Mouse (Mus musculus) midbrain, embryonic 11.5 days (tissue): Measurements from ENCODE around the gene Smim14. TPM values are rescaled to one million over a fixed set of nuclear protein-coding genes. Genes with fewer than 3 reads are reported as not detected.
"Not testable (repeated sequence)": the region's sequence is repeated elsewhere in the genome, so short reads cannot be mapped to it uniquely, and the experiment has no call there.

ENCODE experiments used
- ATAC-seq: fragments of 200-750 bp; cut with Nextera tagmentation; 2 replicates; pipeline ENCODE4 v1.8.0; 2017; ENCODE audit warnings: moderate TSS enrichment, moderate library complexity; ENCODE audit not compliant: low FRiP score
- DNase-seq: peaks from one replicate; pipeline ENCODE4 v3.0.0; 2015; ENCODE audit warnings: low spot score; ENCODE audit errors: missing footprints
- H3K27ac ChIP-seq: fragments of 300-500 bp; sonication (generic); 2 replicates; pipeline ENCODE4 v1.5.1; 2014; ENCODE audit warnings: low read depth, low read length
- H3K27me3 ChIP-seq: fragments of 300-500 bp; sonication (generic); 2 replicates; pipeline ENCODE4 v1.6.1; 2014; ENCODE audit warnings: mild to moderate bottlenecking, low read length, moderate library complexity, mixed read lengths; ENCODE audit not compliant: control insufficient read depth, insufficient read depth
- H3K36me3 ChIP-seq: fragments of 300-500 bp; sonication (generic); 2 replicates; pipeline ENCODE4 v1.6.1; 2014; ENCODE audit warnings: mild to moderate bottlenecking, low read length, moderate library complexity, mixed read lengths; ENCODE audit not compliant: control insufficient read depth, insufficient read depth
- H3K4me1 ChIP-seq: fragments of 300-500 bp; sonication (generic); 2 replicates; pipeline ENCODE4 v1.6.1; 2014; ENCODE audit warnings: low read length; ENCODE audit not compliant: control insufficient read depth, insufficient read depth
- H3K4me2 ChIP-seq: fragments of 300-500 bp; sonication (generic); 2 replicates; pipeline ENCODE4 v1.6.1; 2014; ENCODE audit warnings: mild to moderate bottlenecking, moderate library complexity
- H3K4me3 ChIP-seq: fragments of 300-500 bp; sonication (generic); 2 replicates; pipeline ENCODE4 v1.5.1; 2014; ENCODE audit warnings: low read depth, low read length
- H3K9ac ChIP-seq: fragments of 300-500 bp; sonication (generic); 2 replicates; pipeline ENCODE4 v1.6.1; 2014; ENCODE audit warnings: low read length
- H3K9me3 ChIP-seq: fragments of 300-500 bp; sonication (generic); 2 replicates; pipeline ENCODE4 v1.6.1; 2016; ENCODE audit warnings: low read length; ENCODE audit not compliant: control insufficient read depth
- WGBS: fragments of 180-500 bp; shearing (Covaris S2); extraction: QIAGEN DNeasy Blood & Tissue Kit; methylation state at CpG from one replicate; pipeline ENCODE4 v1.1.7; 2014; 5-methylcytosine and 5-hydroxymethylcytosine counted together
- polyA plus RNA-seq: library from polyadenylated mRNA; unstranded; fragments of >200 nt; fragmentation: Nextera tagmentation; extraction: Ambion mirVana; gene quantifications from 2 replicates; pipeline ENCODE4 v1.2.1, GENCODE M21; 2014

Smim14 gene
- polyA plus RNA-seq, 1 experiment from 2014 or later: 82.9 TPM

DNA sequence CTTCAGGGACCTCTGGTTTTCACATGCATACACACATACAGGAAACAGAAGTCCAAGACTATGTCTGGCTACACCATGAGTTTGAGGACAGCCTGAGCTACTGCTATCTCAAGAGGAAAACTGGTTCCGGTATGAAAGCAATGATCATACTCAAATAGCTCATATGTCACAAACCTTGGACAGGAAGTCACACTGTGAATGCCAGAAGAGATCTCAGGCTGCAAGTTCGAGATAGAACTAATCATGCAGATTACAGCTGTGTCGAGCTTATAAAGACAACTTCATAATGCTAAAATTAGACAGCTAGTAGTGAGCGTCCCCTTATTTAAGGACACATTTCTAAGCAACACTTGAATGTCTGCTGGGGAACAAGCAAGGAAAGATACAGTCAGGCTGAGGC, 56.5 kb downstream of the Smim14 start:
- H3K9me3 ChIP-seq: no peaks in the 10 kb centered on the region
- H3K36me3 ChIP-seq: no peaks in the 10 kb centered on the region
- H3K27ac ChIP-seq: no peak overlapping the region
- H3K9ac ChIP-seq: no peak overlapping the region
- 86% methylated on average over 4 of the region's 4 CpGs for WGBS
- H3K4me2 ChIP-seq: no peak overlapping the region
- no peak for DNase-seq
- no peaks in the 10 kb centered on the region for H3K4me1 ChIP-seq
- no peaks in the 10 kb centered on the region for H3K27me3 ChIP-seq
- H3K4me3 ChIP-seq: no peak overlapping the region
- ATAC-seq: no peak

DNA sequence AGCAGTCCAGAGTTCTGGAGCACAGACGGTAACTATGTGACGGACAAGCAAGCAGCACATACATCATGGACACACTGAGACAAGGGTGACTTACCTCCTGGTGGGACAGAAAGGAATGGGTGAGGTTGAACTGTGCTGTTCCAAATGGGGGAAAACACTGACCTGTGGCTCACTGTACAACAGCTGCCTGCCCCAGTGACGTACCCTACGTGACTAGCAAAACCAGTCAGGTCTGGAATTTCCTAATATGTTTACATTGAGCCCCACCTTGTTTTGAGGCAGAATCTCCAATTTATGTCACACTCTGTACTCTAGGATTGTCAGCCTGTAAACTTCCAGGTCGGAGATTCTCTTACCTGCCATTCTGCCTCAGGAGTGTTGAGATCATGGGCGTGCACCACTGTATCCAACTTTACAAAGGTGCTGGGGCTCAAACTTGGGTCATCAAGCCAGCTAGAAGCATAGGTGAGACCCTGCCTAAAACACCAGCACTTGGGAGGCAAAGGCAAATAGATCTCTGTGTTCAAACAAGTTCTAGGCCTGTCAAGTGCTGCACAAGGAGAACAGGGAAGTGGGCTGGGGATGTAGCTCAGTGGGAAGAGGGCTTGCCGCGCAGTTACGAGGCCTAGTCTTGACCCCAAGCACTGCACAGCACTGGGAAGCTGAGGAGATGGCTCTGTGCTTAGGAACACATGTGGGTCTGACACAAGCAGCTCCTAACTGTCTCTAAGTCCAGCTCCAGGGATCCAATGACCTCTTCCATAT, 57.1 kb downstream of the Smim14 start:
- ATAC-seq (no peak), DNase-seq (no peak)
- no peaks in the 10 kb centered on the region for H3K4me1 ChIP-seq
- H3K4me3 ChIP-seq: no peak overlapping the region
- H3K27ac ChIP-seq: no peak overlapping the region
- H3K4me2 ChIP-seq: no peak overlapping the region
- no peaks in the 10 kb centered on the region for H3K36me3 ChIP-seq
- H3K9ac ChIP-seq: no peak overlapping the region
- H3K9me3 ChIP-seq: no peaks in the 10 kb centered on the region
- WGBS: 94% methylated on average over 9 of the region's 9 CpGs
- no peaks in the 10 kb centered on the region for H3K27me3 ChIP-seq

GRCm38 (mm10) chr5:65478224-65478623, 58.8 kb downstream of the Smim14 start:
- Histone ChIP-seq H3K4me1 (no peaks in the 10 kb centered on the region), H3K36me3 (no peaks in the 10 kb centered on the region), H3K4me2 (no peak overlapping the region), H3K27me3 (no peaks in the 10 kb centered on the region), H3K9me3 (no peaks in the 10 kb centered on the region), H3K27ac (no peak overlapping the region), H3K9ac (no peak overlapping the region), H3K4me3 (no peak overlapping the region)
- DNase-seq (peak; percentile 72), ATAC-seq (no peak)
- WGBS: 75% methylated on average over 4 of the region's 4 CpGs

- not testable (repeated sequence) for H3K4me1 ChIP-seq, H3K4me3 ChIP-seq, H3K27ac ChIP-seq, H3K4me2 ChIP-seq, H3K9me3 ChIP-seq, H3K36me3 ChIP-seq, H3K9ac ChIP-seq, ATAC-seq, H3K27me3 ChIP-seq
- WGBS: 94% methylated on average over 4 of the region's 4 CpGs
- DNase-seq: peak; percentile 33
Measured at GRCm38 (mm10) chr5:65476739-65477138, 60.2 kb downstream of the Smim14 start.

- no peaks in the 10 kb centered on the region for H3K36me3 ChIP-seq
- no peak for DNase-seq
- ATAC-seq: no peak
Measured at GRCm38 (mm10) chr5:65475806-65476205, 61.2 kb downstream of the Smim14 start.

GRCm38 (mm10) chr5:65469766-65470165, 67.2 kb downstream of the Smim14 start:
- Histone ChIP-seq H3K9me3 (no peaks in the 10 kb centered on the region), H3K27ac (no peak overlapping the region), H3K36me3 (peaks cover 3% of the 10 kb centered on the region; the same call in 1 of the 2 replicates), H3K4me1 (no peaks in the 10 kb centered on the region), H3K27me3 (no peaks in the 10 kb centered on the region), H3K9ac (no peak overlapping the region), H3K4me3 (no peak overlapping the region), H3K4me2 (no peak overlapping the region)
- WGBS: 94% methylated on average over 6 of the region's 6 CpGs
- no peak for DNase-seq
- ATAC-seq: no peak

More at GRCm38 (mm10) chr5:65475806-65476205, 61.2 kb downstream of the Smim14 start:
- Histone ChIP-seq H3K27ac (no peak overlapping the region), H3K27me3 (no peaks in the 10 kb centered on the region), H3K9me3 (no peaks in the 10 kb centered on the region), H3K4me3 (no peak overlapping the region), H3K4me2 (no peak overlapping the region), H3K9ac (no peak overlapping the region), H3K4me1 (no peaks in the 10 kb centered on the region)
- 75% methylated on average over 2 of the region's 2 CpGs for WGBS

DNA sequence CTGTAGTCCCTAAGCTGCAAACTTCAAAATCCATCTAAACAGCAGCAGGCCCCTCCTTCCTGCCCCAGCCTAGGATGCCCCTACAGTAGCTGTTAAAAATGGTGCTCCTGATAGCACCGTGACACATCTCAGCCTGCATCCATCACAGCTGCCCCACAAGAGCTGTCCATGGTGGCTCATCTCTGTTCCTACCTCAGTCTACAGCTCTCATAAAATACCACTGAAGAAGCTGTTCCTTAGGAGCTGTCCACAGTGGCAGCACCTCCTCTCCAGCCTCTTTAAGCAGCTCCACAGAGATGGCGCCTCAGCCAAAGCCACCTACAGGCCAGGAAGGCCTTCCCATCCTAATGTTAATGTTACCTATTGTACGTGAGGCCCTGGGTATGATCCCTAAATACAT, 70.1 kb downstream of the Smim14 start:
- Histone ChIP-seq H3K9me3 (no peaks in the 10 kb centered on the region), H3K36me3 (peaks cover 3% of the 10 kb centered on the region; the same call in 1 of the 2 replicates), H3K4me1 (no peaks in the 10 kb centered on the region), H3K4me2 (no peak overlapping the region), H3K27me3 (no peaks in the 10 kb centered on the region), H3K4me3 (no peak overlapping the region), H3K27ac (no peak overlapping the region), H3K9ac (no peak overlapping the region)
- no peak for ATAC-seq
- DNase-seq: no peak
- WGBS: 71% methylated on average over 3 of the region's 3 CpGs

GRCm38 (mm10) chr5:65460361-65460760, 76.6 kb downstream of the Smim14 start:
- no peak overlapping the region for H3K4me3 ChIP-seq
- no peak overlapping the region for H3K27ac ChIP-seq
- 94% methylated on average over 14 of the region's 14 CpGs for WGBS
- no peak overlapping the region for H3K9ac ChIP-seq
- no peaks in the 10 kb centered on the region for H3K27me3 ChIP-seq
- no peaks in the 10 kb centered on the region for H3K9me3 ChIP-seq
- no peaks in the 10 kb centered on the region for H3K36me3 ChIP-seq
- H3K4me1 ChIP-seq: no peaks in the 10 kb centered on the region
- ATAC-seq (no peak), DNase-seq (no peak)
- H3K4me2 ChIP-seq: no peak overlapping the region

DNA sequence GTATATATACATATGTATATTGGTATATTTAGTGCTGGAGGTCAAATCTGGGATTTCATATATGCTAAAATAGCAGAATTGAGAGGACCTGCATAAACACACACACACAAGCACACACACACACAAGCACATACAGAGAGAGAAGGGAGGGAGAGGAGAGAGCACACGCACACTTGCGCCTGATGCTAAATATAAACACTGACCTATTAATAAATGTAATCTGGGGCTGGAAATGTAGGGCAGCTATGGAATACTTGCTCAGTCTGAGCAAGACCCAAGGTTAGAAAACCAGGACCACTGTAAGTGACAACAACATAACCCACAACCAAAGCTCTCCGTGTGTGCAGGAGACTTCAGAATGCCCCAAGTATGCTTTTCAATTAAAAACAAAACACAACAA, 77.5 kb downstream of the Smim14 start:
- Histone ChIP-seq H3K27me3 (no peaks in the 10 kb centered on the region), H3K36me3 (no peaks in the 10 kb centered on the region), H3K4me2 (no peak overlapping the region), H3K9me3 (no peaks in the 10 kb centered on the region), H3K4me3 (no peak overlapping the region), H3K9ac (no peak overlapping the region), H3K27ac (no peak overlapping the region), H3K4me1 (no peaks in the 10 kb centered on the region)
- WGBS: 95% methylated on average over 3 of the region's 3 CpGs
- DNase-seq (no peak), ATAC-seq (no peak)
